Mouse (Mus musculus) heart, embryonic 13.5 days (tissue): ENCODE measurements at regions not wholly inside any gene's neighbourhood (a gene's known extent, or its start where the extent isn't known, plus 50 kb on each side); places are given as distances from the start of the nearest gene placed in this dataset.

ENCODE experiments used
- ATAC-seq: fragments of 200-750 bp; cut with Nextera tagmentation; 2 replicates; pipeline ENCODE4 v1.8.0; 2017; ENCODE audit warnings: moderate TSS enrichment; ENCODE audit not compliant: insufficient number of reproducible peaks, low FRiP score, low TSS enrichment; ENCODE audit errors: extremely low read depth
- H3K27ac ChIP-seq: fragments of 300-500 bp; sonication (generic); replicated peaks from 2 replicates; pipeline ENCODE4 v1.5.1; 2015; ENCODE audit warnings: moderate library complexity, mild to moderate bottlenecking, inconsistent platforms
- H3K27me3 ChIP-seq: fragments of 300-500 bp; sonication (generic); replicated peaks from 2 replicates; pipeline ENCODE4 v1.6.1; 2015; ENCODE audit warnings: mild to moderate bottlenecking, inconsistent platforms
- H3K36me3 ChIP-seq: fragments of 300-500 bp; sonication (generic); 2 replicates; pipeline ENCODE4 v1.6.1; 2015; ENCODE audit warnings: mild to moderate bottlenecking, inconsistent platforms
- H3K4me1 ChIP-seq: fragments of 300-500 bp; sonication (generic); 2 replicates; pipeline ENCODE4 v1.6.1; 2015; ENCODE audit warnings: inconsistent platforms
- H3K4me2 ChIP-seq: fragments of 300-500 bp; sonication (generic); 2 replicates; pipeline ENCODE4 v1.6.1; 2015; ENCODE audit warnings: inconsistent platforms, mild to moderate bottlenecking, moderate library complexity
- H3K4me3 ChIP-seq: fragments of 300-500 bp; sonication (generic); 2 replicates; pipeline ENCODE4 v1.5.1; 2015; ENCODE audit warnings: moderate library complexity, mild to moderate bottlenecking, inconsistent platforms
- H3K9ac ChIP-seq: fragments of 300-500 bp; sonication (generic); 2 replicates; pipeline ENCODE4 v1.6.1; 2015; ENCODE audit warnings: inconsistent platforms, mild to moderate bottlenecking, moderate library complexity
- H3K9me3 ChIP-seq: fragments of 300-500 bp; sonication (generic); 2 replicates; pipeline ENCODE4 v1.6.1; 2016; ENCODE audit warnings: inconsistent platforms
- WGBS: fragments of 180-500 bp; shearing (Covaris S2); methylation state at CpG from one replicate; pipeline ENCODE4 v1.1.7; 2015; ENCODE audit warnings: mixed read lengths; 5-methylcytosine and 5-hydroxymethylcytosine counted together

DNA sequence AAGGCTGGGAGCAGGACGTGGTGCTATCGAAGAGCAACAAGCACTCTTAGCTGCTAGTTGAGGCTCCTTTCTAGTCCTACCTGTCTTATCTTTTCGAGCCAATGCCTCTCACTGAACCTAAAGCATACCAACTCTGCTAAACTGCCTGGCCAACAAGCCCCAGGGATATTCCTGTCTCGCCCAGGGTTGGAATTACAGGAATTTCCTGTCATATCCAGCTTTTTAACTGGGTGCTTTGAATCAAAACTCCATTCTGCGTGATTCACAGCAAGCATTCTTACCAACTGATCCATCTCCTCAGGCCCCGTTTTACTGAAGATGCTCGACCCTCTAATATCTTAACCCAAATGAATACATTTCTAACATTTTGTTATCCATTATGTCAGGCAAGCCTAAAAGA is 412.3 kb downstream of the Efna5 start:
- Histone ChIP-seq H3K36me3 (no peaks in the 10 kb centered on the region), H3K9me3 (no peaks in the 10 kb centered on the region), H3K27ac (no peak overlapping the region), H3K4me3 (no peak overlapping the region), H3K4me2 (no peak overlapping the region), H3K9ac (no peak overlapping the region), H3K4me1 (peaks cover 5% of the 10 kb centered on the region; the same call in 1 of the 2 replicates), H3K27me3 (no peaks in the 10 kb centered on the region)
- no peak for ATAC-seq
- 58% methylated on average over 7 of the region's 7 CpGs for WGBS

DNA sequence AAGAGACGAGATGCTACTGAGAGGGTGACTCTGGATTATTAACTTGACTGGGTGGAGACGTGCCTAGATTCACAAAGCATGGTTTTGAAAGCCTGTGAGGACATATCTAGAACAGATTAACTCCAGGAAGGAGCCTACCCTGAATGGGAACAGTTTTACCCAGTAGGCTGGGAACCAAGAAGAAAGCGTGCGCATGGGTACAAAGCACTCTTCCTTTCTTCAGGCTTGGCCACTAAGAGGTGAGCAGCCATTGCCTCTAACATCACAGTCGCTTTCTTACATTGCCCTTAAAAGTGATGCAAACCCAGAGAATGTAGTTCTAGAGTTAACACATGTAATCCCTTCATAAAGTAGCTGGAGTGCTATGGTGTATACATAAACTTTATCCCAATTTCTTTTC is 414.0 kb downstream of the Efna5 start:
- 80% methylated on average over 5 of the region's 5 CpGs for WGBS
- H3K4me3 ChIP-seq = no peak overlapping the region
- H3K27ac ChIP-seq = no peak overlapping the region
- H3K9ac ChIP-seq = no peak overlapping the region
- no peaks in the 10 kb centered on the region for H3K27me3 ChIP-seq
- H3K4me2 ChIP-seq = no peak overlapping the region
- ATAC-seq = no peak
- no peaks in the 10 kb centered on the region for H3K9me3 ChIP-seq
- H3K4me1 ChIP-seq = peaks cover 5% of the 10 kb centered on the region; the same call in 1 of the 2 replicates
- H3K36me3 ChIP-seq = no peaks in the 10 kb centered on the region

DNA sequence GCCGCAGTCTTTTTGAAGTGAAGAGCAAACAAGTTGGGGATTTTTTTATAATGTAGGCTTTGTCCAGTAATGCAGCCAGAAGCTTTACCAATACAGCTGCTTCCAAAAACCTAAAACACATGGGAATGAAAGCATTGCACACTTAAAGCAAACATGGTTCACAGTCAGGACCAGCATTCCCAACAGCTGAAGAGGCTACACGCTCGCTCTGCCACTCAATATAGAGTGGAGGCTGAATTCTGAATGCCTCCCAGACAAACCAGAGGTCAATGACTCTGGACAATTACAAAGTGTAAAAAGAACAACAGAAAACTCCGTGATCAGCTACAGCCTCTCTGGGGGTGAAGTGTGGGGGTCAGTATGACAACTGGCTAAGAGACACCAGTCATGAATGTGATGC is 416.1 kb downstream of the Efna5 start:
- no peak for ATAC-seq
- Histone ChIP-seq H3K4me2 (no peak overlapping the region), H3K4me1 (peaks cover 5% of the 10 kb centered on the region; the same call in 1 of the 2 replicates), H3K4me3 (no peak overlapping the region), H3K27ac (no peak overlapping the region), H3K36me3 (no peaks in the 10 kb centered on the region), H3K9me3 (no peaks in the 10 kb centered on the region), H3K27me3 (no peaks in the 10 kb centered on the region), H3K9ac (no peak overlapping the region)
- WGBS = 75% methylated on average over 4 of the region's 4 CpGs

DNA sequence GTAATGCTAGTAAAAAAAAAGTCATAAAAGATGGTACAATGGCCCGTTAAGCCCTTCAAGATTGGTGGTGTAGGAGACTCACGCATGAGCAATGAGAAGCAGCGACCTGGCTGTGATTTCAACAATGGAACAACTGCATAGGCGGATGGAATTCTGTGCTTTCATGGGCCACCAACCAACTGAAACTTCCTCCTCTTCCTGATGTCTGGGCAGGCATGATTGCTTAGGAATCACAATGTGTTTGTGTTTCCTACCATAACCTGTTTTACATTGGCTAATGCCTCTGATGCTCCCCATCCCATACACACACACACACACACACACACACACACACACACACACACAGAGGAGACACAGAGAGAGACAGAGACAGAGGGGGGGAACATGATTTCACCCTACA is 416.9 kb downstream of the Efna5 start:
- no peaks in the 10 kb centered on the region for H3K9me3 ChIP-seq
- H3K4me1 ChIP-seq = peaks cover 5% of the 10 kb centered on the region; the same call in 1 of the 2 replicates
- ATAC-seq = no peak
- H3K27ac ChIP-seq = no peak overlapping the region
- no peak overlapping the region for H3K4me2 ChIP-seq
- H3K9ac ChIP-seq = no peak overlapping the region
- 73% methylated on average over 4 of the region's 4 CpGs for WGBS
- no peaks in the 10 kb centered on the region for H3K36me3 ChIP-seq
- no peak overlapping the region for H3K4me3 ChIP-seq
- no peaks in the 10 kb centered on the region for H3K27me3 ChIP-seq

DNA sequence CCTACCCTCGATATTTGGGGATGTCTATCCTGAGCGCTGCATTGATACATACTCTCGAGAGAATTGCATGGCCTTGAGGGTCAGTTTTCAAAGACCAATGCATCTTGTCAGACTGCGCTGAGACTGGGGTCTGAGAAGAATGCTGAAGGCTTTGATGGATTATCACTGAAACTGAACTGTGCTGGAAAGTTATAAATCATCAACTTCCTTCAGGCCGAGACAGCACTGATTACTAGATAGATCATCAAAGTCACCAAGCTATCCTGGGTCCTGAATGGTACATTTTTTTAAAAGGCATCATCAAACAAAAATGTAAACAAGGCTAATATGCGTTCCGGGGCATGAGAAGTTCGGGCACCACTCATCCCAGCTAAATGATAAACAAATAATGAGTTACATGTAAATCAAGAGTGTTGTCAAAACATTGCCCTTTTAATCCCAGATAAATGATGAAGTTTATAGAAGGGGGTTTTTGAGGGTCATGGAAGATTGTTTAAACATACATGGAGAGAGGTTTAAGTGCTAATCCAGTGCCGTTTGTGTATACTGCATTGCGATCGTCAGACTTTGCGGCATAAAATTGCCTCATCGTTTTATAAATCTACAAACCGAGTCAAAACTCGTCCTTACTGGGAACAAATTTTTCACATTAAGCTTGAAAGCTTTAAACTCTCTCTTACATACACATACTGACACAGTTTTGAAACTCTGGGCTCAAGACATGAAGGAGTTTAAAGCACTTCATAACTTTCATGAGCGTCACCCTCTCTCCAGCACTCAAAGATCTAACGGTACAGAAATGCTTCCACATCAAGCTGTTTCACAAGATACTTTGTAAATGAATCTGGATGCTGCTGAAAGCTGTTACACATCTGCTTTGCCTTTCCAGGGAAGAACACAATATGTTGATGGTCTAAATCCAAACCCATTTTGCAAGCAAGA is 419.5 kb downstream of the Efna5 start:
- Histone ChIP-seq H3K4me1 (no peaks in the 10 kb centered on the region), H3K9ac (no peak overlapping the region), H3K9me3 (no peaks in the 10 kb centered on the region), H3K4me3 (no peak overlapping the region), H3K27ac (no peak overlapping the region), H3K27me3 (no peaks in the 10 kb centered on the region), H3K36me3 (no peaks in the 10 kb centered on the region), H3K4me2 (no peak overlapping the region)
- no peak for ATAC-seq
- 66% methylated on average over 17 of the region's 17 CpGs for WGBS

DNA sequence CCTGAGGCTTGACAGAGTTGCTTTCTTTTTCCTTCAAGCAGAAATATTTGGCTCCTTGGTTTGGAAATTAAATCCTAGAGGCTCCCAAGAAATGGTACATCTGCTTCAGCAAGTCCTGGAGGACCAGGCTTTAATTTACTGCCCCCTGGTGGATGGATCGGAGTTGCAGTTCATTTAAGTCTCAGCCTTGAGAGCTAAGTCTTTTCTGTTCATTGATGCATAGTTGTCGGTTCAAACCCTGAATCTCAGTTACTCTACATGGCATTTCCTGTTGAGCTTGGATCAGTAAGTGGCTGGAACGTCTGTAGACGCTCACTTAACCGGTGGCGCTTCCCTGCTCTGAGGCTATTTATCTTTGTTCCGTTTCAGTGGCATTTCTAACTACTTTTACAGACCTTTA is 422.2 kb downstream of the Efna5 start:
- no peaks in the 10 kb centered on the region for H3K4me1 ChIP-seq
- no peak for ATAC-seq
- no peaks in the 10 kb centered on the region for H3K36me3 ChIP-seq
- H3K9ac ChIP-seq = no peak overlapping the region
- H3K27me3 ChIP-seq = no peaks in the 10 kb centered on the region
- 38% methylated on average over 7 of the region's 7 CpGs for WGBS
- no peak overlapping the region for H3K27ac ChIP-seq
- H3K4me2 ChIP-seq = no peak overlapping the region
- H3K4me3 ChIP-seq = no peak overlapping the region
- no peaks in the 10 kb centered on the region for H3K9me3 ChIP-seq

DNA sequence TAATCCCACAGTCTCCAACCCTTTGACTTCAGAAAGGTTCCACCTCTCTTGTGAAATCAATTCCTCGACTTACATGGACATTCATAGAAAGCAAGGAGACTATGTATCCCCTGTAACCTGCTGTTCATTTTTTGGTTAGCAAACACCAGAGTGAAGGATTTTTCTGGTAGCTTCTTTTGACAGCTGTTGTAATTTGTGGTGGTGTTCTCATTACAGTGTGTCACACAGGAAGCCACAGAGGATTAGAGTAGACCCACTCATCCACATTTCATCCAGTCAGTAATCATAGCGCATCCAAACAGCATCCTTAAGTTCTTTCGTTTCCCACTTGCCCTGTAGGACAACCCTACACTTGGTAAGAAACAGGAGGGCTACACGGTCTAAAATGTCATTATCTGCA is 443.1 kb downstream of the Efna5 start:
- Histone ChIP-seq H3K4me1 (no peaks in the 10 kb centered on the region), H3K4me2 (no peak overlapping the region), H3K9me3 (no peaks in the 10 kb centered on the region), H3K36me3 (no peaks in the 10 kb centered on the region), H3K27me3 (no peaks in the 10 kb centered on the region), H3K4me3 (no peak overlapping the region), H3K27ac (no peak overlapping the region), H3K9ac (no peak overlapping the region)
- no peak for ATAC-seq
- 77% methylated on average over 4 of the region's 4 CpGs for WGBS

DNA sequence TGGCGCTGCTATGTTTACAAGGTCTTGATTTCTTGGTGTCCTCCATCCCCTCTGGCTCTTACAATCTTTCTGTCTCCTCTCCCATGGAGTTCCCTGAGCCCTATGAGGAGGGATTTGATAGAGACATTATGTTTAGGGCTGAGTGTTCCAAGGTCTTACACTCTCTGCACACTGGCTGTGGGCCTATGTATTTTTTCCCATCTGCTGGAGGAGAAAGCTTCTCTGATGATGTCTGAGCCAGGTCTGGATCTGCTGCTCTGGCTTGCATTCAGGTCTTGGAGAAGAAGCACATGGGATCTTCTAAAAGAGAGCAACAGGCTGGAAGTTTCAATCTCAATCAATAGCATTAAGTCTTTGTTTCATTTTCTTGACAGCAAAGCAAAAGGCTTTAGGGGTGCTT is 445.1 kb downstream of the Efna5 start:
- Histone ChIP-seq H3K9ac (no peak overlapping the region), H3K4me3 (no peak overlapping the region), H3K27me3 (no peaks in the 10 kb centered on the region), H3K4me1 (no peaks in the 10 kb centered on the region), H3K9me3 (no peaks in the 10 kb centered on the region), H3K4me2 (no peak overlapping the region), H3K36me3 (no peaks in the 10 kb centered on the region), H3K27ac (no peak overlapping the region)
- ATAC-seq = no peak
- WGBS = 62% methylated on average over 1 of the region's 1 CpGs

DNA sequence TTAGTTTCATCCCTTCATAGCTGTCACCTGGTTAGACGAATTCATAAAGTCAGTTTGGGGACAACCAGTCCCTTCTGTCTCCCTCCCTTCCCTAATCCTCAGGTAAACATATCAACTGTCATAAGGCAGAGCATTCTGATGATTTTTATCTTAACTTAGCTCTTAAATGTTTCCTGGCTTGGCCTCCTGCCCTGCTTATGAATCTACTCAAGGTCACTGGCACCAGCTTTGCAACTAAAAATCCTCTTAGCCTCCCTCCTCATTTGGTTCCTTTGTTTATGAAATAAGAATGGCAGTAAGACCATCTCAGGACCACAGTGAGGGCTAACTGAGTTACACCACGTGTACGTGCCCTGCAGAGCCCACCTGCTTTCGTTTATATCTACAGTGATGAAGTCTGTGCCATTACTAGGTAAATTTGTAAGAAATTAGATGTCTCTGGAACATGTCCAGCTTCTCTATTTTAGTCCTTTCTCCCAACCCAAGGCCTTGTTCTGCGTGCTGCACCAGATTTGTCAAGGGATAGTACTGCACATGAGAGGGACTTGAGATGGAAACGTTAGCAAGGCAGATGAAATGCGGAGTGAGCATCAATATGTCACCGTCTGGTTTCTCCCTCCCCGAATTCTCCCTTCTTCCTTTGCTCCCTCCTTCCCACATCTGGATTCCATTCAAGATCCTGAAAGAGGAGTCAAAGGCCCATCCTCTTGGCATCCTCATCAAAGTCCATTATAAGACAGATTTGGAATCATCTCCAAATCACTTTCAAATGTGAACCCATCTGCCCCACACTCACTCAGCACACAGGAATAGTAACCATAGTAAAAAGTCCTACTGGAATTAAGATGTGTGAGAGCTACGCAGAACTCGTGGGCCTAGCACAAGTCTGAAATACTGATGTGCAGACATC is 457.4 kb downstream of the Efna5 start:
- Histone ChIP-seq H3K9ac (no peak overlapping the region), H3K4me1 (no peaks in the 10 kb centered on the region), H3K4me2 (no peak overlapping the region), H3K27ac (no peak overlapping the region), H3K4me3 (no peak overlapping the region), H3K27me3 (no peaks in the 10 kb centered on the region), H3K9me3 (no peaks in the 10 kb centered on the region), H3K36me3 (no peaks in the 10 kb centered on the region)
- 72% methylated on average over 11 of the region's 11 CpGs for WGBS
- ATAC-seq = no peak

DNA sequence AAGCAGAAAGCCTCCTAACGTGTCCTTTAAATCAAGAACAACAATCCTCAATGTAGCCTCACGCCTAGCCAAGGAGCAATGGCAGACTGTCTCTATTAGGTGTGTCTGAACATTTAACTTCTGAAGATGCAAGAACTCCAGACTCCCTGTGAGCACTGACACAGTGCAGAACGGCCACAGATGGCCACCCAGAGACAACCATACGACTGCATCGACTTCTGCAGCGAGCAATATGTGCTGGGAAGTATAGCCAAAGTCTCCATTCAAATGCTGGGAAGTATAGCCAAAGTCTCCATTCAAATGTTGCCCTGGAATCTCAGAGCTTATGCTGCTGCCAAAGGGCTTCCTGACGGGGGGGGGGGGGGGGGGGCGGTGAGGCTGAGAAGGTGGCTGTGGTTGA is 463.5 kb downstream of the Efna5 start:
- no peaks in the 10 kb centered on the region for H3K36me3 ChIP-seq
- no peaks in the 10 kb centered on the region for H3K9me3 ChIP-seq
- no peak for ATAC-seq
- 71% methylated on average over 8 of the region's 8 CpGs for WGBS
- H3K27ac ChIP-seq = no peak overlapping the region
- H3K4me2 ChIP-seq = no peak overlapping the region
- no peaks in the 10 kb centered on the region for H3K27me3 ChIP-seq
- H3K9ac ChIP-seq = no peak overlapping the region
- peaks cover 4% of the 10 kb centered on the region; the same call in 1 of the 2 replicates for H3K4me1 ChIP-seq
- H3K4me3 ChIP-seq = no peak overlapping the region

DNA sequence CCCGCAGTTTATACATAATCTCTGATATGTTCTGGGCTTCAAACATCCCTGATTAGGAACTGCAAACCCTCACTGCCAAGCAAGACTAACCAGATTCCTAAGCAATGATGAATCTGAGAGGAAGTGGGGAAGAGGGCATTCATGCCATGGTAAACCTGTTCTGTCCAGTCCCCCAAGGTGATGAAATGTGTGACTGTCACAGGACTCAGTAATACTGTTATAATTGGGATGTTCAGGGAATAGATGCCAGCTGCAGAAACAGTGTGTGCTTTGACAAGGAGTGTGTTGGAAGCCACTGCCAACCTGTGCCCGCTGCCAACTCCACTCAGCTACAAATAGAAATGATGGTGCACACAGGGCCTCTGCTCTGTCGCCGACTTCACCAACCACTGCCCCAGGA is 466.0 kb downstream of the Efna5 start:
- no peaks in the 10 kb centered on the region for H3K27me3 ChIP-seq
- no peaks in the 10 kb centered on the region for H3K9me3 ChIP-seq
- no peak overlapping the region for H3K27ac ChIP-seq
- no peaks in the 10 kb centered on the region for H3K36me3 ChIP-seq
- H3K4me1 ChIP-seq = peaks cover 5% of the 10 kb centered on the region; the same call in 1 of the 2 replicates
- H3K9ac ChIP-seq = no peak overlapping the region
- 71% methylated on average over 4 of the region's 4 CpGs for WGBS
- no peak overlapping the region for H3K4me3 ChIP-seq
- ATAC-seq = no peak
- no peak overlapping the region for H3K4me2 ChIP-seq
